Mouse (Mus musculus): ENCODE measurements around the gene Trp53rka. TPM values are rescaled to one million over a fixed set of nuclear protein-coding genes. Genes with fewer than 3 reads are reported as not detected.
A peak's percentile ranks its signal among the peaks of the same experiment; 100 is the strongest.
"Not testable (repeated sequence)": the region's sequence is repeated elsewhere in the genome, so short reads cannot be mapped to it uniquely, and the experiment has no call there.

Trp53rka gene
- 46.2 and 49.3 TPM in 2 replicates for polyA plus RNA-seq (2014; fragmentation: Nextera tagmentation; extraction: Ambion mirVana)

DNA sequence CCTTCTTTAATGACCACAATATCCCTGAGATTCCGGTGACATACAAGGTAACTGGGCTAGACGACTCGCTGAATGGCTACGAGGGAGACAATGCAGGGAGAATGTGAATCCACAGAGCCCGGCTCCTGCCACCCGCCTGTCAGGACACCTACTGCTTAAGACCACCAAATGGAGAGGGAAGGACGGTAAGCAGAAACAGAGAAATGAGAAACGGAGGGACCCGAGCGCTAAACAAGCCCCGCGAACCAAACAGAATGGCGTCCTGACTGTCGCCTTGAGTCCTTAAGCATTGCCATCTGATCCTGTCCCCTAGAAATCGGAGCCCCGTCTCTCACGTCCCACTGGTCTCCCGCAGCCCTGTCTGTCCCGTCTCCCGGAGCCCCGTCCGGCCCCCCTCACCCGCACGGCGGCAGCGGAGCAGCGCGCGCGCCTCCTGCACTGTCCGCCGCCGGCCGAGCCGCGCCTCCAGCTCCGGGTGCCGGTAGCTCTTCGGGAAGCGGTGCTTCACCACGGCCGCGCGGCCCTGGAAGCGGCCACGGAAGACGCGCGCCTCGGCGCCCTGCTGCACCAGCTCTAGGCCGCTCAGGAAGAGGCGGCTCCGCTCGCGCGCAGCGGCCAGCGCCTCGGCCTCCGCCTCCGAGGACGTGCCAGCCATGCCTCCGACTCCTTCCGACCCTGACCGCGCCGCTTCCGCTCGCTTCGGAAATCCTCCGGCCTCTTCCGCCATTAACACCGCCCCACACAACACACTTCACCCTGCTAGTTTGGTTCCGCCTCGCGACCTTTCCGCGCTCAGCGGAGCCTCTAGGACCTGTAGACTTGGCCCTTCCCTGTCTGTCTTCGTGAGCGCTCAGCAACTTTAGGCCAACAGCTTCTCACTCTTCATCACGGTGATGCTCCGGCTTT lies at the start of gene Trp53rka:
Trp53rka (minus strand) TSS at position 677 of the 906 bp plus-strand sequence.
- Histone ChIP-seq H3K4me3 (ENCODE audit: low read depth, low read length) (peak within 1 kb of the TSS; percentile 71), H3K36me3 (ENCODE audit: control insufficient read depth, insufficient read depth, low read length) (peaks cover 5% of the 10 kb centered on the region; the same call in 1 of the 2 replicates), H3K9me3 (ENCODE audit: control insufficient read depth, low read length) (no peaks in the 10 kb centered on the region), H3K9ac (ENCODE audit: low read length) (peak within 1 kb of the TSS; percentile 84), H3K4me2 (peak within 1 kb of the TSS; percentile 73), H3K27me3 (ENCODE audit: control insufficient read depth, insufficient read depth, low read length) (no peaks in the 10 kb centered on the region), H3K4me1 (ENCODE audit: control insufficient read depth, insufficient read depth, low read length) (peaks cover 22% of the 10 kb centered on the region), H3K27ac (ENCODE audit: low read depth, low read length) (peak within 1 kb of the TSS; percentile 75)
- under 1% methylated on average over 76 of the region's 84 CpGs for WGBS
- DNase-seq (ENCODE audit: low spot score, missing footprints) (peak; percentile 93), ATAC-seq (ENCODE audit: low FRiP score) (peak; percentile 81)

DNA sequence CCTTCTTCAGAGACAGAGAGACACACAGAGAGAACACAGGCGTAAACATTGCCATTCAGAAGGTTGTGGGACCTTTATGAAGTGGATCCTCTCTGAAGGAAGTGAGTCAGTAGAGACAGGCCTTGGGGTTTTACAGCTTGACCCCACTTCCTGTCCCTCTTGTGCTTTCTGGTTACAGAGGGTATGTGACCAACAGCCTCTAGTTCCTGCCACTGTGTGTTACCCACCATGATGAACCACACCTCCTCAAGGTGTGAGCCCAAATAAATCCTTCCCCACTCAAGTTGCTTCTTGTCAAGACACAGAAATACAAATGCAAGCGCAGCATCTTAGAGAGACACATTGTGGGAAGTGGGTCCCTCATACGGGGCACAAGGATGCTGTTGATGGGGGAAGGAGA lies 47.9 kb upstream of the Trp53rka start:
- 88% methylated on average over 3 of the region's 3 CpGs for WGBS
- Histone ChIP-seq H3K4me1 (ENCODE audit: control insufficient read depth, insufficient read depth, low read length) (peaks cover 4% of the 10 kb centered on the region; the same call in 1 of the 2 replicates), H3K4me2 (no peak overlapping the region), H3K27ac (ENCODE audit: low read depth, low read length) (no peak overlapping the region), H3K27me3 (ENCODE audit: control insufficient read depth, insufficient read depth, low read length) (no peaks in the 10 kb centered on the region), H3K9ac (ENCODE audit: low read length) (no peak overlapping the region), H3K9me3 (ENCODE audit: control insufficient read depth, low read length) (no peaks in the 10 kb centered on the region), H3K36me3 (ENCODE audit: control insufficient read depth, insufficient read depth, low read length) (no peaks in the 10 kb centered on the region), H3K4me3 (ENCODE audit: low read depth, low read length) (no peak overlapping the region)
- peak; percentile 84 for DNase-seq (ENCODE audit: low spot score, missing footprints)
- no peak for ATAC-seq (ENCODE audit: low FRiP score)

DNA sequence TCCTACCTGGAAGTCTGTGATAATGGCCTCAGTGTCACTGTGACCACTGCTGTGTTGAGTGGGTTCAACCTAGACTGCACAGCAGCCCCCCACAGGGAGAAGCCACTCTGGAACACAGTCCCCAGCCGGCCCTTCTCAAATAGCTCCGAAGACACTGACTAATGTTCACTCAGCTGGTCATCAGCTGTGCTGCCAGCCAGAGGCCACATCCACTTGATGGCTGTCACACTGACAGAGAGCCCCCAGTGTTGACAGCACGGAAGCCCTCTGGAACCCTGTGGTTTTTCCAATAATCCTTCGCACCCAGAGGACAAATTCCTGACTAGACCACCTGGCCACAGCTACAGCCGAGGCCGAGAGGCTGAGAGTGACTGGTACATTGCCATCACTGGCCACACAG lies 40.7 kb upstream of the Trp53rka start:
- Histone ChIP-seq H3K4me2 (no peak overlapping the region), H3K4me3 (ENCODE audit: low read depth, low read length) (no peak overlapping the region), H3K4me1 (ENCODE audit: control insufficient read depth, insufficient read depth, low read length) (no peaks in the 10 kb centered on the region), H3K36me3 (ENCODE audit: control insufficient read depth, insufficient read depth, low read length) (no peaks in the 10 kb centered on the region), H3K9ac (ENCODE audit: low read length) (no peak overlapping the region), H3K27me3 (ENCODE audit: control insufficient read depth, insufficient read depth, low read length) (no peaks in the 10 kb centered on the region), H3K27ac (ENCODE audit: low read depth, low read length) (no peak overlapping the region), H3K9me3 (ENCODE audit: control insufficient read depth, low read length) (no peaks in the 10 kb centered on the region)
- ATAC-seq (ENCODE audit: low FRiP score), result no peak
- 68% methylated on average over 6 of the region's 6 CpGs for WGBS
- no peak for DNase-seq (ENCODE audit: low spot score, missing footprints)

DNA sequence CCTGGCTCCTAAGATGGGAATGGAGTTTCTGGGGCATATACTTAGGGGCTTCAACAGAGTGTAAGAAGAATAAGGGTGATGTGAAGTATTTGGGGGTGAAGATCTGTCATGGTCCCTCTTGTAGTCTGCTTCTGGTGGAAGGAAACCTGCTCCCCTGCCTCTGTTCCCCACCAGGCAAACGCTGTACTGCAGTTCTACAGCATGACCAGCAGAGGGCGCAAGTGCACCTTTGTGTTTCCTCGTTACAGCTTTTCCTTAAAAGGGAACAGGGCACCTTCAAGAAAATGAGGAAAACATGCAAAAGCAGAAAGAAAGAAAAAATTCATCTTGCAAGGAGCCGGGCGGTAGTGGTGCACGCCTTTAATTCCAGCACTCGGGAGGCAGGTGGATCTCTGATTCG lies 36.0 kb upstream of the Trp53rka start:
- H3K27me3 ChIP-seq (ENCODE audit: control insufficient read depth, insufficient read depth, low read length), result no peaks in the 10 kb centered on the region
- WGBS, result 24% methylated on average over 8 of the region's 8 CpGs
- ATAC-seq (ENCODE audit: low FRiP score) (no peak), DNase-seq (ENCODE audit: low spot score, missing footprints) (peak; percentile 96)
- H3K9ac ChIP-seq (ENCODE audit: low read length), result no peak overlapping the region
- no peak overlapping the region for H3K27ac ChIP-seq (ENCODE audit: low read depth, low read length)
- H3K4me1 ChIP-seq (ENCODE audit: control insufficient read depth, insufficient read depth, low read length), result peaks cover 4% of the 10 kb centered on the region
- H3K36me3 ChIP-seq (ENCODE audit: control insufficient read depth, insufficient read depth, low read length), result no peaks in the 10 kb centered on the region
- H3K9me3 ChIP-seq (ENCODE audit: control insufficient read depth, low read length), result no peaks in the 10 kb centered on the region
- no peak overlapping the region for H3K4me3 ChIP-seq (ENCODE audit: low read depth, low read length)
- H3K4me2 ChIP-seq, result no peak overlapping the region

DNA sequence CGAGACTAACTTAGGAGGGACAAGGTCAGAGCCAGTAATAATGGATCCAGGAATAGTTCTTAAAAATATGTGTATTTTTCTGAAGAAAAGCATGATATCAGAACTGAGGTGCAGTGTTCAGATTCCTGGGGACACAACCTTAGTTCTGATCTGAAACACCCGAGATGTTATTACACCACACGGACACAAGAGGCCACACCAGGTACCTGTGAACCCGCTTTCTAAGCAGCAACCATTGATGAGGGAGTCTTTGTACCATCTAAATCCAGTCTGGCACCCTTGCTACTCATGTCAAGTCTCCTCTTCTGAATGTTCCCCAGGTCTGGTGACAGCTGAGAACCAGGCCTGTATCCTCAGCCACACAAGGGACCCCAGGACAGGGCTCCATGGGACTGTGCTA lies 32.5 kb upstream of the Trp53rka start:
- H3K4me2 ChIP-seq, result no peak overlapping the region
- H3K27me3 ChIP-seq (ENCODE audit: control insufficient read depth, insufficient read depth, low read length), result no peaks in the 10 kb centered on the region
- no peak overlapping the region for H3K4me3 ChIP-seq (ENCODE audit: low read depth, low read length)
- peaks cover 4% of the 10 kb centered on the region for H3K4me1 ChIP-seq (ENCODE audit: control insufficient read depth, insufficient read depth, low read length)
- 53% methylated on average over 4 of the region's 4 CpGs for WGBS
- H3K27ac ChIP-seq (ENCODE audit: low read depth, low read length), result no peak overlapping the region
- ATAC-seq (ENCODE audit: low FRiP score) (no peak), DNase-seq (ENCODE audit: low spot score, missing footprints) (no peak)
- no peak overlapping the region for H3K9ac ChIP-seq (ENCODE audit: low read length)
- no peaks in the 10 kb centered on the region for H3K36me3 ChIP-seq (ENCODE audit: control insufficient read depth, insufficient read depth, low read length)
- H3K9me3 ChIP-seq (ENCODE audit: control insufficient read depth, low read length), result no peaks in the 10 kb centered on the region

DNA sequence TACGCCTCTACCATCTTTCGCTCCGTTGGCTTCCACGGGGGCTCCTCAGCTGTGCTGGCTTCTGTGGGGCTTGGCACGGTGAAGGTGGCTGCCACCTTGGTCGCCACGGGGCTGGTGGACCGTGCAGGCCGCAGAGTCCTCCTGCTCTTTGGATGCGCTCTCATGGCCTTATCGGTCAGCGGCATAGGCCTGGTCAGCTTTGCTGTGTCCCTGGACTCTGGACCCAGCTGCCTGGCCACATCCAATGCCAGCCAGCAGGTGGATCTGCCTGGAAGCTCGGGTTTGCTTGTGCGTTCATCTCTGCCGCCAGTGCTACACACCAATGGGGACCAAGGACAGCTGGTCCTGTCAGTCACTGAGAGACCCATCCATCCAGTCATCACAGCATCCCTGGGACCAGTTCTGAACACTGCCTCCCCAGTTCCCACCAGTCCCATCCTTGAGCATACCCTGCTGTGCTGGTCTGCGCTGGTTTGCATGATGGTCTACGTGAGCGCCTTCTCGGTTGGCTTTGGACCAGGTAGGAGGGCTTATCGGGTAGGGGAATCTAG lies 22.1 kb upstream of the Trp53rka start:
- DNase-seq (ENCODE audit: low spot score, missing footprints) (no peak), ATAC-seq (ENCODE audit: low FRiP score) (no peak)
- Histone ChIP-seq H3K4me3 (ENCODE audit: low read depth, low read length) (no peak overlapping the region), H3K27ac (ENCODE audit: low read depth, low read length) (no peak overlapping the region), H3K9me3 (ENCODE audit: control insufficient read depth, low read length) (no peaks in the 10 kb centered on the region), H3K27me3 (ENCODE audit: control insufficient read depth, insufficient read depth, low read length) (no peaks in the 10 kb centered on the region), H3K4me2 (no peak overlapping the region), H3K36me3 (ENCODE audit: control insufficient read depth, insufficient read depth, low read length) (no peaks in the 10 kb centered on the region), H3K4me1 (ENCODE audit: control insufficient read depth, insufficient read depth, low read length) (0 out of 2 replicates have a peak, but pooled peaks cover 2% of the 10 kb centered on the region), H3K9ac (ENCODE audit: low read length) (no peak overlapping the region)
- WGBS, result 94% methylated on average over 20 of the region's 20 CpGs

DNA sequence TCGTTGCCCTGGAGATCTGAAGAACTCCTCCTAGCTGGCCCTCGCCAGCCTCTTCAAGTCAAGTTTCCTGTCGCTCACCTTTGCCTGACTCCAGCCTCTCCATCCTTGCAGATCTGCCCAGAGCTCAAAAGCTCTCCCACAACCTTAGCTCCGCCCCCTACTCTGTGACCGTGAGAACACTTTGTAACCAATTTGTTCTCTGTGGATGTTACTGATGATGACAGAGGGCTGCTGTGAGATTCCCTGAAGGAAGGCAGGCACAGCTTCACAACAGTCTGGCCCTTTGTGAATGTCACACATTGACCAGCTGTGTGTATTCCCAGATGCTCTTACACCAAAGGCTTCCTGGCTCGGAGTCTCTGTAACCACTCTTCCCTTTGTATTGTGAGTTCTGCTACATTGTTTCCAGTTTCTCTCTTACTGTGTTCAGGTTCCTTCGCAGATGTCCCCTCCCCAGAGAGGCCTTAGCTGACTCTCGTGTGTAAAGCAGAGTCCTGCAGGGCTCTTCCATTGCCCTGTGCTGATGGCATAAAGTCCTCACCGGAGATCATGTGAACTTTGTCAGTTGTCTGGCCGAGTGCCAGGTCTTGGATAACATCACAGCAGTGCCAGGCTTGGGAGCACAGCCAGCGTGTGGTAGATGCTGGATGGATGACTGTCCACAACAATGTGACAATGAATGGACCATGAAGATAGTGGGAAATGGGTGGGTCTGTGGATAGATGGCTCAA lies 19.9 kb upstream of the Trp53rka start:
- Histone ChIP-seq H3K9me3 (ENCODE audit: control insufficient read depth, low read length) (no peaks in the 10 kb centered on the region), H3K27ac (ENCODE audit: low read depth, low read length) (no peak overlapping the region), H3K36me3 (ENCODE audit: control insufficient read depth, insufficient read depth, low read length) (no peaks in the 10 kb centered on the region), H3K4me2 (no peak overlapping the region), H3K4me3 (ENCODE audit: low read depth, low read length) (no peak overlapping the region), H3K4me1 (ENCODE audit: control insufficient read depth, insufficient read depth, low read length) (0 out of 2 replicates have a peak, but pooled peaks cover 2% of the 10 kb centered on the region), H3K9ac (ENCODE audit: low read length) (no peak overlapping the region), H3K27me3 (ENCODE audit: control insufficient read depth, insufficient read depth, low read length) (no peaks in the 10 kb centered on the region)
- ATAC-seq (ENCODE audit: low FRiP score) (no peak), DNase-seq (ENCODE audit: low spot score, missing footprints) (no peak)
- 55% methylated on average over 11 of the region's 11 CpGs for WGBS

DNA sequence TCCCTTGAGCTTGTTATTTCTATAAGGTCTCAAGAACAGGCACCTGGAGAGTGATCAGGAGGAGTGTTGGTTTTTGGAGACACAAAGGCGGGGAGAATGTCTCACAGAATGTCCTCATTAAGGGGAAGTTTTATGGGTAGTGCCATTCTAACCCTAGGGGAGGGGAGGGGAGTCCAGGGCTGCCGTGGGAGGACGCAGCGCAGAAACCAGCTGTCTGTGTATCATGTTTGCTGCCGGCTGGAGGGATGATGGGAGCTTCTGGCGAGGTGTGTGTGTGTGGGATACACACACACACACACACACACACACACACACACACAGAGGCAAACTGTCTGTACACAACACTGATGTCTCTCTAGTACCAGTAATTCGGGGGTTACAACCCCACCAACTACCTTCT lies 19.3 kb upstream of the Trp53rka start:
- H3K27ac ChIP-seq (ENCODE audit: low read depth, low read length), result no peak overlapping the region
- H3K4me1 ChIP-seq (ENCODE audit: control insufficient read depth, insufficient read depth, low read length), result 0 out of 2 replicates have a peak, but pooled peaks cover 2% of the 10 kb centered on the region
- H3K4me3 ChIP-seq (ENCODE audit: low read depth, low read length), result no peak overlapping the region
- no peak for ATAC-seq (ENCODE audit: low FRiP score)
- 66% methylated on average over 7 of the region's 7 CpGs for WGBS
- H3K27me3 ChIP-seq (ENCODE audit: control insufficient read depth, insufficient read depth, low read length), result no peaks in the 10 kb centered on the region
- H3K9ac ChIP-seq (ENCODE audit: low read length), result no peak overlapping the region
- no peaks in the 10 kb centered on the region for H3K9me3 ChIP-seq (ENCODE audit: control insufficient read depth, low read length)
- no peak for DNase-seq (ENCODE audit: low spot score, missing footprints)
- no peaks in the 10 kb centered on the region for H3K36me3 ChIP-seq (ENCODE audit: control insufficient read depth, insufficient read depth, low read length)
- H3K4me2 ChIP-seq, result no peak overlapping the region

DNA sequence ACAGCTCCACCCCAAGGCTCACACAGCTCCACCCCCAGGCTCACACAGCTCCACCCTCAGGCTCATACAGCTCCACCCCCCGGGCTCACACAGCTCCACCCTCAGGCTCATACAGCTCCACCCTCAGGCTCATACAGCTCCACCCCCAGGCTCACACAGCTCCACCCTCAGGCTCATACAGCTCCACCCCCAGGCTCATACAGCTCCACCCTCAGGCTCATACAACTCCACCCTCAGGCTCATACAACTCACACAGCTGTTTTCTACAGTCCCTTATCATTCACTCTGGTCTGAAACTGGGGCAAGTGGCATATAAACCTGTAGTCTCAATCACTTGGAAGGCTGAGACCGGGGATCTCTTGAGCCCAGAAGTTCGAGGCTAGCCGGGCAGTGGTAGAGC lies 18.4 kb upstream of the Trp53rka start:
- WGBS, result 89% methylated on average over 4 of the region's 4 CpGs
- H3K27me3 ChIP-seq (ENCODE audit: control insufficient read depth, insufficient read depth, low read length); H3K9ac ChIP-seq (ENCODE audit: low read length); H3K36me3 ChIP-seq (ENCODE audit: control insufficient read depth, insufficient read depth, low read length); DNase-seq (ENCODE audit: low spot score, missing footprints); H3K4me3 ChIP-seq (ENCODE audit: low read depth, low read length); H3K27ac ChIP-seq (ENCODE audit: low read depth, low read length); H3K4me1 ChIP-seq (ENCODE audit: control insufficient read depth, insufficient read depth, low read length); ATAC-seq (ENCODE audit: low FRiP score); H3K9me3 ChIP-seq (ENCODE audit: control insufficient read depth, low read length); H3K4me2 ChIP-seq: not testable (repeated sequence)

All from midbrain, embryonic 11.5 days (tissue).